8 mouse cellular contexts compared by ENCODE assay signal in genomic region chr19:6339890-6340504, GRCm38 (mm10). TPM values are rescaled to one million over a fixed set of nuclear protein-coding genes. Genes with fewer than 3 reads are reported as not detected.
DNase-seq lines count a peak whose midpoint lies in the region; ATAC-seq and TF ChIP-seq lines count a peak whose summit lies in the region.

No protein-coding gene starts in this region.

- no peak for TF ChIP-seq EP300 in liver, postnatal 0 days (IDR thresholded peaks at IDR 0.05; ENCODE audit: low read depth)

- H3K27me3 ChIP-seq in embryonic facial prominence, embryonic 15.5 days = no peaks in the 10 kb centered on the region
- H3K27me3 ChIP-seq in intestine, embryonic 14.5 days (replicated peaks; ENCODE audit: control insufficient read depth, insufficient read depth, low read length) = no peaks in the 10 kb centered on the region
- no peaks in the 10 kb centered on the region for H3K27me3 ChIP-seq in liver, postnatal 0 days (ENCODE audit: insufficient read depth, low read length)
- no peaks in the 10 kb centered on the region for H3K27me3 ChIP-seq in small intestine, adult 2 months (ENCODE audit: control insufficient read depth, insufficient read depth, low read length)

- H3K4me1 ChIP-seq in embryonic facial prominence, embryonic 15.5 days = peaks cover 41% of the 10 kb centered on the region
- H3K4me1 ChIP-seq in intestine, embryonic 14.5 days (replicated peaks; ENCODE audit: control insufficient read depth, insufficient read depth, low read length) = peaks cover 15% of the 10 kb centered on the region
- H3K4me1 ChIP-seq in liver, postnatal 0 days (ENCODE audit: insufficient read depth) = peaks cover 47% of the 10 kb centered on the region
- H3K4me1 ChIP-seq in small intestine, adult 2 months (ENCODE audit: control insufficient read depth, insufficient read depth, insufficient read length, low read length) = peaks cover 22% of the 10 kb centered on the region

- H3K36me3 ChIP-seq in embryonic facial prominence, embryonic 15.5 days = peaks cover 53% of the 10 kb centered on the region
- H3K36me3 ChIP-seq in intestine, embryonic 14.5 days (ENCODE audit: control insufficient read depth, insufficient read depth, low read length) = peaks cover 39% of the 10 kb centered on the region
- H3K36me3 ChIP-seq in liver, postnatal 0 days (replicated peaks; ENCODE audit: insufficient read depth, low read length) = peaks cover 37% of the 10 kb centered on the region
- peaks cover 20% of the 10 kb centered on the region for H3K36me3 ChIP-seq in small intestine, adult 2 months (ENCODE audit: control insufficient read depth, insufficient read depth, low read length)

- ATAC-seq in cerebellum, adult (ENCODE audit: insufficient number of reproducible peaks, low FRiP score, low TSS enrichment) = no peak
- no peak for ATAC-seq in embryonic facial prominence, embryonic 15.5 days (ENCODE audit: insufficient number of reproducible peaks, low FRiP score, low TSS enrichment, low read depth)
- ATAC-seq in intestine, embryonic 14.5 days (replicated peaks; ENCODE audit: low FRiP score, low TSS enrichment, low read depth) = 0 out of 2 replicates have a peak, but pooled peaks have one; percentile 2
- peak; percentile 7; the same call in 1 of the 2 replicates for ATAC-seq in liver, postnatal 0 days

- peak; percentile 65 for DNase-seq in cerebellum, adult 9-11 months
- DNase-seq in intestine, embryonic 14.5 days (ENCODE audit: low spot score) = no peak
- DNase-seq in liver, postnatal 0 days = peak; percentile 75
- DNase-seq in left cerebral cortex, postnatal 14 days (ENCODE audit: low spot score in 2 of 2) = no peak
- DNase-seq in left cerebral cortex, postnatal 25 days (ENCODE audit: low spot score in 2 of 2) = no peak

- H3K4me2 ChIP-seq in embryonic facial prominence, embryonic 15.5 days (replicated peaks) = peak overlapping the region; percentile 93; the same call in 1 of the 2 replicates
- peak overlapping the region; percentile 83 for H3K4me2 ChIP-seq in intestine, embryonic 14.5 days (ENCODE audit: low read length)
- H3K4me2 ChIP-seq in liver, postnatal 0 days (ENCODE audit: low read depth, low read length) = peak overlapping the region; percentile 94

- 0 out of 2 replicates have a peak overlapping the region, but pooled peaks have one; percentile 53 for H3K27ac ChIP-seq in embryonic facial prominence, embryonic 15.5 days (replicated peaks)
- no peak overlapping the region for H3K27ac ChIP-seq in intestine, embryonic 14.5 days (ENCODE audit: low read depth)
- peak overlapping the region; percentile 94 for H3K27ac ChIP-seq in liver, postnatal 0 days (ENCODE audit: low read depth)
- H3K27ac ChIP-seq in small intestine, adult 2 months (ENCODE audit: insufficient read depth, low read depth, low read length) = peak overlapping the region; percentile 52

- peak overlapping the region; percentile 76; the same call in 1 of the 2 replicates for H3K4me3 ChIP-seq in embryonic facial prominence, embryonic 15.5 days (replicated peaks)
- H3K4me3 ChIP-seq in intestine, embryonic 14.5 days (ENCODE audit: low read depth, low read length) = no peak overlapping the region
- peak overlapping the region; percentile 76 for H3K4me3 ChIP-seq in liver, postnatal 0 days (ENCODE audit: low read depth, low read length)
- peak overlapping the region; percentile 11; the same call in 1 of the 2 replicates for H3K4me3 ChIP-seq in small intestine, adult 2 months (ENCODE audit: low read depth, low read length)

- H3K9ac ChIP-seq in embryonic facial prominence, embryonic 15.5 days = no peak overlapping the region
- no peak overlapping the region for H3K9ac ChIP-seq in intestine, embryonic 14.5 days (ENCODE audit: low read length)
- H3K9ac ChIP-seq in liver, postnatal 0 days (replicated peaks) = peak overlapping the region; percentile 56

- peak; percentile 68 for TF ChIP-seq CTCF in liver, postnatal 0 days (IDR thresholded peaks at IDR 0.05; ENCODE audit: low read depth)
- TF ChIP-seq CTCF in small intestine, adult 2 months (IDR thresholded peaks at IDR 0.05; ENCODE audit: extremely low read depth, insufficient read length, insufficient replicate concordance, low read depth, low read length) = no peak

- no peak for TF ChIP-seq POLR2A in small intestine, adult 2 months (IDR thresholded peaks at IDR 0.05; ENCODE audit: low read depth, low read length)

- intact Hi-C loops in left cerebral cortex, postnatal 14 days (cut with DNase I) = loop anchor here (10.0 kb wide), 1 partner anchor 255 kb away; the partner anchor contains the start of genes Cdca5, Gm28374, Tmem262 and Zfpl1
- intact Hi-C loops in left cerebral cortex, postnatal 25 days (cut with DNase I) = loop anchor here (5.0 kb wide), 1 partner anchor 278 kb away; the partner anchor contains the start of gene Znhit2

- H3K9me3 ChIP-seq in embryonic facial prominence, embryonic 15.5 days (replicated peaks) = no peaks in the 10 kb centered on the region
- no peaks in the 10 kb centered on the region for H3K9me3 ChIP-seq in intestine, embryonic 14.5 days (ENCODE audit: control insufficient read depth, low read length)
- H3K9me3 ChIP-seq in liver, postnatal 0 days (ENCODE audit: low read length) = no peaks in the 10 kb centered on the region

- 68% methylated on average over 15 of the region's 15 CpGs for WGBS in embryonic facial prominence, embryonic 15.5 days
- 73% methylated on average over 15 of the region's 15 CpGs for WGBS in intestine, embryonic 14.5 days
- WGBS in liver, postnatal 0 days (ENCODE audit: insufficient replicate concordance) = 38% methylated on average over 15 of the region's 15 CpGs
- WGBS in small intestine, adult 2 months = 56% methylated on average over 15 of the region's 15 CpGs

RNA-seq across cellular contexts. Expression of gene Map4k2, which starts 0.9 kb away (rescaled TPM):
- 15.6 and 16.7 TPM in 2 replicates for polyA plus RNA-seq in embryonic facial prominence, embryonic 15.5 days (2015; fragmentation: Nextera tagmentation; extraction: Ambion mirVana)
- 7.6 and 9.2 TPM in 2 replicates for polyA plus RNA-seq in intestine, embryonic 14.5 days (2014; fragmentation: Nextera tagmentation; extraction: Ambion mirVana)
- polyA plus RNA-seq in liver, postnatal 0 days (2015; fragmentation: Nextera tagmentation; extraction: Ambion mirVana) = 5.6 and 5.7 TPM in 2 replicates
- polyA plus RNA-seq in small intestine, adult 2 months (2012; rRNA removed) = 41.0 and 77.3 TPM in 2 replicates
- total RNA-seq in left cerebral cortex, postnatal 14 days (2021) = 10 to 100 TPM; 60.0 to 75.9 TPM
- total RNA-seq in left cerebral cortex, postnatal 25 days (2021) = 10 to 100 TPM; 83.3 to 92.3 TPM

RNA-seq across cellular contexts. Expression of gene Men1, which starts 5.2 kb away (rescaled TPM):
- 82.1 and 91.7 TPM in 2 replicates for polyA plus RNA-seq in embryonic facial prominence, embryonic 15.5 days (2015; fragmentation: Nextera tagmentation; extraction: Ambion mirVana)
- 55.2 and 56.2 TPM in 2 replicates for polyA plus RNA-seq in intestine, embryonic 14.5 days (2014; fragmentation: Nextera tagmentation; extraction: Ambion mirVana)
- polyA plus RNA-seq in liver, postnatal 0 days (2015; fragmentation: Nextera tagmentation; extraction: Ambion mirVana) = 10.0 and 11.1 TPM in 2 replicates
- 23.6 and 38.5 TPM in 2 replicates for polyA plus RNA-seq in small intestine, adult 2 months (2012; rRNA removed)
- total RNA-seq in left cerebral cortex, postnatal 14 days (2021) = 10 to 100 TPM; 64.9 to 70.7 TPM
- total RNA-seq in left cerebral cortex, postnatal 25 days (2021) = 10 to 100 TPM; 69.7 to 70.0 TPM

RNA-seq across cellular contexts. Expression of gene Sf1, which starts 23.5 kb away (rescaled TPM):
- 132 and 145 TPM in 2 replicates for polyA plus RNA-seq in embryonic facial prominence, embryonic 15.5 days (2015; fragmentation: Nextera tagmentation; extraction: Ambion mirVana)
- polyA plus RNA-seq in intestine, embryonic 14.5 days (2014; fragmentation: Nextera tagmentation; extraction: Ambion mirVana) = 135 and 143 TPM in 2 replicates
- 34.6 and 35.7 TPM in 2 replicates for polyA plus RNA-seq in liver, postnatal 0 days (2015; fragmentation: Nextera tagmentation; extraction: Ambion mirVana)
- 99.0 and 171 TPM in 2 replicates for polyA plus RNA-seq in small intestine, adult 2 months (2012; rRNA removed)
- total RNA-seq in left cerebral cortex, postnatal 14 days (2021) = 100 to 1,000 TPM; 185 to 186 TPM
- 100 to 1,000 TPM; 180 to 195 TPM for total RNA-seq in left cerebral cortex, postnatal 25 days (2021)

RNA-seq across cellular contexts. Expression of gene Cdc42bpg, which starts 33.7 kb away (rescaled TPM):
- 1.5 and 2.5 TPM in 2 replicates for polyA plus RNA-seq in embryonic facial prominence, embryonic 15.5 days (2015; fragmentation: Nextera tagmentation; extraction: Ambion mirVana)
- polyA plus RNA-seq in intestine, embryonic 14.5 days (2014; fragmentation: Nextera tagmentation; extraction: Ambion mirVana) = 1.5 and 1.8 TPM in 2 replicates
- polyA plus RNA-seq in liver, postnatal 0 days (2015; fragmentation: Nextera tagmentation; extraction: Ambion mirVana) = 0.27 and 0.35 TPM in 2 replicates
- 26.0 and 53.2 TPM in 2 replicates for polyA plus RNA-seq in small intestine, adult 2 months (2012; rRNA removed)
- 1 to 10 TPM; 2.7 to 3.1 TPM for total RNA-seq in left cerebral cortex, postnatal 14 days (2021)
- 1 to 10 TPM; 2.7 to 2.9 TPM for total RNA-seq in left cerebral cortex, postnatal 25 days (2021)

RNA-seq across cellular contexts. Expression of gene Pygm, which starts 44.2 kb away (rescaled TPM):
- 35.6 and 38.9 TPM in 2 replicates for polyA plus RNA-seq in embryonic facial prominence, embryonic 15.5 days (2015; fragmentation: Nextera tagmentation; extraction: Ambion mirVana)
- polyA plus RNA-seq in intestine, embryonic 14.5 days (2014; fragmentation: Nextera tagmentation; extraction: Ambion mirVana) = 5.9 and 6.2 TPM in 2 replicates
- polyA plus RNA-seq in liver, postnatal 0 days (2015; fragmentation: Nextera tagmentation; extraction: Ambion mirVana) = 2.5 and 8.9 TPM in 2 replicates
- polyA plus RNA-seq in small intestine, adult 2 months (2012; rRNA removed) = 3.2 and 5.0 TPM in 2 replicates
- 10 to 100 TPM; 20.6 to 31.9 TPM for total RNA-seq in left cerebral cortex, postnatal 14 days (2021)
- 10 to 100 TPM; 26.8 to 35.5 TPM for total RNA-seq in left cerebral cortex, postnatal 25 days (2021)

Comparison
In these comparisons a context has a peak if more than half of its experiments do, and no peak if none do; other contexts are left out.
1. DNase-seq: peak in cerebellum, adult 9-11 months (single experiment) and liver, postnatal 0 days (single experiment); none in intestine, embryonic 14.5 days (single experiment), left cerebral cortex, postnatal 14 days (0 of 2) and left cerebral cortex, postnatal 25 days (0 of 2).
2. ATAC-seq: peak in intestine, embryonic 14.5 days (single experiment) and liver, postnatal 0 days (single experiment); none in cerebellum, adult (single experiment) and embryonic facial prominence, embryonic 15.5 days (single experiment).
3. Peak in every context shown above with its lines, with median percentiles within 50 percentile points of each other: H3K4me2 ChIP-seq.